Mouse (Mus musculus): ENCODE measurements around the gene Ces1b. TPM values are rescaled to one million over a fixed set of nuclear protein-coding genes. Genes with fewer than 3 reads are reported as not detected.

The Ces1b gene
- total RNA-seq, 2 experiments from 2014 or later: not detected

DNA sequence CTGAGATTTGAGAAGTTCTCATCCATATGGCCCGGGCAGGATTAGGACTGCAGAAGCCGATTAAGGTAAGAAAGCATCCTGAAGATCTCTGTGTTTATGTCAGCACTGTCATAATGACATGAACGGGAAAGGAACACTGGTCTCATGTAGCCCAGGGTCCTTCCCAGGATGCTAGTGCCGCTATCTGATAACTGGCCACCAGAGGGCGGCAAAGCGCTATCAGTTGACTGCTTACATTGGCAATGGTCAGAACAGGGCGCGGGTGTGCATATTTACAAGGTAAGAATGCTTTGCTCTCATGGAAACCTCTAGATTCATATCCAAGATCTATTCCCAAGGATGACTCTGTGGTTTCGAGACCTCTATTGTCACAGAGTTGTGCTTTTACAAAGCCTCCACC lies 68.4 kb downstream of the Ces1b start:
- intact Hi-C loops (cut with DNase I): loop anchor here (2.0 kb wide), 2 partner anchors 387 to 419 kb away; no protein-coding TSS in a partner anchor
- DNase-seq: peak; percentile 91

DNA sequence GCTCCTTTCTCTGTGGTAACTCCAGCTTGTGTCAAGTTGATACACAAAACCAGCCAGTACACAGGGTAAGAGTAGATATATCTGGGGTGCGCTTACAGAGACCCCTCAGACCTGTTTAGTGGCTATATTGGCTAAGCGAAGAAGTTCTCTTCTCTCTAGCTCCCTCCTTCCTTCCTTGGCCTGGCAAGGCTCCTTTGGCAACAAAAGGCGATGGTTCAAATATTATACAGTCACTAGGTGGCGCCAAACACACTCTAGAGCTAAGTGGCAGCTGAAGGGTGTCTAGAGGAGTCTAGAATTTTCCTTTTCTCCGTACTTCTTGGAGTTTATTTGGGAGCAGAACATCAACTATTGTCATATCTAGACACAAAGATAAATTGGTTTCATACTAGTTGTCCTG lies 69.5 kb downstream of the Ces1b start:
- intact Hi-C loops (cut with DNase I): loop anchor here (2.0 kb wide), 2 partner anchors 389 to 421 kb away; no protein-coding TSS in a partner anchor
- peak; percentile 32 for DNase-seq

Other genes starting within 250 kb of the Ces1b start
- 1 to 10 TPM; 7.1 to 7.8 TPM for gene Lpcat2, start 224.7 kb downstream of the Ces1b start, total RNA-seq (2021)
- 1 to 10 TPM; 2.1 to 2.2 TPM for gene Capns2, start 178.6 kb downstream of the Ces1b start, total RNA-seq (2021)
- gene Slc6a2, start 119.9 kb downstream of the Ces1b start, total RNA-seq (2021): under 1 TPM; 0.24 to 0.26 TPM
- not detected for gene Ces1a, start 31.8 kb downstream of the Ces1b start, total RNA-seq (2021)
- gene Ces1c, start 51.3 kb upstream of the Ces1b start, total RNA-seq (2021): not detected
- gene Ces1d, start 117.8 kb upstream of the Ces1b start, total RNA-seq (2021): not detected
- not detected for gene Ces1e, start 149.6 kb upstream of the Ces1b start, total RNA-seq (2021)
- gene Ces1f, start 199.7 kb upstream of the Ces1b start, total RNA-seq (2021): not detected